Mouse (Mus musculus): ENCODE measurements around the gene Ttc13. TPM values are rescaled to one million over a fixed set of nuclear protein-coding genes. Genes with fewer than 3 reads are reported as not detected.

Ttc13 gene
- polyA plus RNA-seq, 1 experiment from 2014 or later = 41.2 TPM

DNA sequence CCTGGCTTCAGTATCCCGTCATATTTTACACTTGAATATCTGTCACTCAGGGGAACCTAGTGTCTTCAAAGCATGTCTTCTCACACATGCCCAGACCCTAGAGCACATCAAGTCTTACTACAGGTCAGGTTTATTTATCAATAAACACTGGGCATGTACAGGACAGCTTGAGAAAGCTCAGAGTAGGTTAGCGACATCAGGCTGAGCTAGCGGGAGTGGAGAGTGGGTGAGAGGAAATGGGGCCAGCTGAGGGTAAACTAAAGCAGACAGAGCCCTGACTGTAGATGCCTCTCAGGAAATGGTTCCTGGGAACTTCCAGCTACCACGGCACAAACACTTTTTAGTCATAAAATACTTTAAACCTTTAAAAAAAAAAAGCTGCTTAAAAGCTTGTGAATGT is 18.3 kb downstream of the Ttc13 start:
- H3K9ac ChIP-seq = no peak overlapping the region
- ATAC-seq (ENCODE audit: insufficient number of reproducible peaks, low FRiP score, low TSS enrichment, low read depth) = no peak
- H3K4me2 ChIP-seq (replicated peaks) = no peak overlapping the region
- no peak overlapping the region for H3K4me3 ChIP-seq (replicated peaks)
- H3K27ac ChIP-seq (replicated peaks) = no peak overlapping the region
- no peaks in the 10 kb centered on the region for H3K27me3 ChIP-seq
- 64% methylated on average over 4 of the region's 4 CpGs for WGBS
- no peaks in the 10 kb centered on the region for H3K4me1 ChIP-seq
- peaks cover 3% of the 10 kb centered on the region; the same call in 1 of the 2 replicates for H3K36me3 ChIP-seq
- no peaks in the 10 kb centered on the region for H3K9me3 ChIP-seq (replicated peaks)

DNA sequence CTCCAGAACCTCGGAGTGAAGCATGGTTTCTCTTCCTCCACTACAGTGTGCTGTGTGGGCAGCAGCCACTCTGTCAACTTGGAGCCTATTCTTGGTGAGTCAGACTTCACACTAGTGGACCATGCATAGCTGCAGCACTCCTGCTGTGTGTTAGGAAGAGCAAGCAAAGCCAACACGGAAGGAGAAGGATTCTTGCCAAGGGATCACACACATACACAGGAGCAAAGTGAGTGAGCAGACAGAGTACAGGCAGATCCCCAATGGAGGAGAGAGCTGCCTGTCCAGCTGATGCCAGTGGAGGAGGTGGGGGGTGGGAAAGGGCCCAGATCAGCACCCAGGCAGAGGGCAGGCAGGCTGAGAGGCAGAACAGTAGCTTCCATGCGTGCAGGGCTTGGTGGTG is 19.6 kb downstream of the Ttc13 start:
- no peaks in the 10 kb centered on the region for H3K4me1 ChIP-seq
- H3K27ac ChIP-seq (replicated peaks) = no peak overlapping the region
- no peaks in the 10 kb centered on the region for H3K27me3 ChIP-seq
- no peaks in the 10 kb centered on the region for H3K9me3 ChIP-seq (replicated peaks)
- H3K4me2 ChIP-seq (replicated peaks) = no peak overlapping the region
- H3K36me3 ChIP-seq = peaks cover 11% of the 10 kb centered on the region; the same call in 1 of the 2 replicates
- no peak overlapping the region for H3K4me3 ChIP-seq (replicated peaks)
- no peak for ATAC-seq (ENCODE audit: insufficient number of reproducible peaks, low FRiP score, low TSS enrichment, low read depth)
- no peak overlapping the region for H3K9ac ChIP-seq
- 82% methylated on average over 3 of the region's 3 CpGs for WGBS

DNA sequence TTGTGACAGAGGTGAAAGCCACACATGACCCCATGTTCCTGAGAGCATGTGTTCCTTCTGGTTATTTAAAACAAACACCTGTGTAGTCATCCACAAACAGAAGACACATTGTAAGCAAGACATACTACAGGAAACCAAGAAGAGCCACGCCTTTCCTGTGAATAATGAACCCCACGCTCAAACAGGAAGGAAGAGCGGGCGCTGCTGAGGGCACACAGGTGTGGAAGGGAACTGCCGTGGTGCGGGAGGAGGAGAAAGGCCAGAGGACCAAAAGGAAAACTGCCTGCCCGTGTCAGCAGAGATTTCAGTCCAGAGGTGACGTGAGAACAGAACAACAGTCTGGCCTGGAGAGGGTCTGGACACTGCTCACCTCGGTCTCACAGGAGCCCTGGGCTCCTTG is 20.8 kb downstream of the Ttc13 start:
- Histone ChIP-seq H3K4me3 (replicated peaks) (no peak overlapping the region), H3K4me2 (replicated peaks) (no peak overlapping the region), H3K27ac (replicated peaks) (no peak overlapping the region), H3K9ac (no peak overlapping the region), H3K4me1 (no peaks in the 10 kb centered on the region), H3K9me3 (replicated peaks) (no peaks in the 10 kb centered on the region), H3K36me3 (peaks cover 11% of the 10 kb centered on the region; the same call in 1 of the 2 replicates), H3K27me3 (no peaks in the 10 kb centered on the region)
- 78% methylated on average over 9 of the region's 9 CpGs for WGBS
- no peak for ATAC-seq (ENCODE audit: insufficient number of reproducible peaks, low FRiP score, low TSS enrichment, low read depth)

DNA sequence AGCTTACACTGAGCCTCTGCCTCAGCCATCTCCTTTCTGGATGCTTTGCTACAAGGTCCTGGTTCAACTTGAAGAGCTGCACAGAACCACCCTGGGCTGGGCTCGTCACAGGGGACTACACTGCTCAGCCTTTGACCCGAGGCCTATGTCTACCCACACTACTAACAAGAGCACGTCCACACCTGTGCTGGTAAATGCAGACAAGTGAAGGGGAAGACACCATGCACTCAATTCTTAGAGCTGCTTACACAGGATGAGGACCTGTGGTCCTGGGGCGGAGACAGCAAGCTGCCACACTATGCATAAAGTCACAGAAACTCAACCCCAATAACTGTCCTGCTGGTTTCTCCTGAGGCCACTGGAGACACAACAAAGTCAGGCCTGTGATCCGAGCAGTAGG is 21.5 kb downstream of the Ttc13 start:
- Histone ChIP-seq H3K9ac (no peak overlapping the region), H3K9me3 (replicated peaks) (no peaks in the 10 kb centered on the region), H3K4me2 (replicated peaks) (no peak overlapping the region), H3K4me1 (no peaks in the 10 kb centered on the region), H3K27ac (replicated peaks) (no peak overlapping the region), H3K4me3 (replicated peaks) (no peak overlapping the region), H3K36me3 (peaks cover 11% of the 10 kb centered on the region; the same call in 1 of the 2 replicates), H3K27me3 (no peaks in the 10 kb centered on the region)
- 88% methylated on average over 5 of the region's 5 CpGs for WGBS
- no peak for ATAC-seq (ENCODE audit: insufficient number of reproducible peaks, low FRiP score, low TSS enrichment, low read depth)

DNA sequence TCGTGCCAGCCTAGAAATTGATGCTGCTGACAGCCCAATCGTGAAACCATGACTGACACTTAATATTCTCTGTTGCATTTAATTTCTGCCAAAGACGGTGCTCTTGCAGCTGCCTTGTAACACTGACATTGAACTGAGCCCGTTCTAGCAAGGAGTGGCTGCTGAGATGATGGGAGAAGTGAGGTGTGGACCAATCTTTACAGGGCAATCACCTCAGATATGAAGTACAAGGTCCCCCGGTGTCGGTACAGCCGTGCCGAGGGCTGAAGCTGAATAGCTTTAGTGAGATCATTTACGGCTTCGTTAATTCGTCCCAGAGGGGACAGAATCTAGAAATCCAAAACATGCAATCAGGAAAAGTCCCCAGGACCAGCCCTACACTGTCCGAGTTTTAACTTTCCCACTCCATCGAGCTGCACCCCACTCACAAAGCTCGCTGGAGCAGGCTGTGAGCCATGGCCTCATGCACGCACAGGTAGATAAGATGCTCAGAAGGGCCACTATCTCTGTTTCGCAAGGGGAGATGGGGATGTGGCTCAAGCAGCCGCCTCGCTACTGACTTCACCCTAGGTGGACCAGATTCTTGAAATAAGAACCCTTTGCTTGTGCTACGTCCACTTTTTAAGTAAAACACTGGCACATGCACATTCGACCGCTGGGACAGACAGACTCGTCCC is 26.2 kb downstream of the Ttc13 start:
- 88% methylated on average over 22 of the region's 22 CpGs for WGBS
- H3K36me3 ChIP-seq = 0 out of 2 replicates have a peak, but pooled peaks cover 31% of the 10 kb centered on the region

DNA sequence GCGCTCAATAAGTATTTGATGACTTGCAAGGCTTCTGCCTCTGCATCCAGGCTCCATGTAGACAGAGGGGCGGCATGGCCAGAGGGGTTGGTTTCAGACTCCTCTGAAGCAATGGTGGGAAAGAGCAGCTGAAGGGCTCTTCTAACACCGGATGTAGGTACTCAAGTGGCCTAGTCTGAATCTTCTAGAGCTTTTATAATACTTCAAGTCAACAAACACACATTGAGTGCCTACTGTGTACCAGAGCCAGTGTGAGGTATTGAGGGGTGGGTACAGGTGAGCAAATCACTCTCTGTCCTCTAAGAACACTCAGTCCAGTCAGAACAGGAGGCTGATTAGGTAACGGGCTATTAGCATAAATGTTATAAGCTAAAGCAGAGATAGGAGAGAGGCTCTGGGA is 30.1 kb downstream of the Ttc13 start:
- Histone ChIP-seq H3K4me3 (replicated peaks) (no peak overlapping the region), H3K4me1 (no peaks in the 10 kb centered on the region), H3K27me3 (no peaks in the 10 kb centered on the region), H3K36me3 (0 out of 2 replicates have a peak, but pooled peaks cover 27% of the 10 kb centered on the region), H3K27ac (replicated peaks) (no peak overlapping the region), H3K9me3 (replicated peaks) (no peaks in the 10 kb centered on the region), H3K4me2 (replicated peaks) (no peak overlapping the region), H3K9ac (no peak overlapping the region)
- no peak for ATAC-seq (ENCODE audit: insufficient number of reproducible peaks, low FRiP score, low TSS enrichment, low read depth)
- WGBS = 89% methylated on average over 4 of the region's 4 CpGs

More for the DNA sequence above, 26.2 kb downstream of the Ttc13 start:
- H3K27me3 ChIP-seq = no peaks in the 10 kb centered on the region
- ATAC-seq (ENCODE audit: insufficient number of reproducible peaks, low FRiP score, low TSS enrichment, low read depth) = no peak
- H3K4me1 ChIP-seq = no peaks in the 10 kb centered on the region
- no peak overlapping the region for H3K27ac ChIP-seq (replicated peaks)
- H3K4me3 ChIP-seq (replicated peaks) = no peak overlapping the region
- H3K9ac ChIP-seq = no peak overlapping the region
- no peak overlapping the region for H3K4me2 ChIP-seq (replicated peaks)
- H3K9me3 ChIP-seq (replicated peaks) = no peaks in the 10 kb centered on the region

DNA sequence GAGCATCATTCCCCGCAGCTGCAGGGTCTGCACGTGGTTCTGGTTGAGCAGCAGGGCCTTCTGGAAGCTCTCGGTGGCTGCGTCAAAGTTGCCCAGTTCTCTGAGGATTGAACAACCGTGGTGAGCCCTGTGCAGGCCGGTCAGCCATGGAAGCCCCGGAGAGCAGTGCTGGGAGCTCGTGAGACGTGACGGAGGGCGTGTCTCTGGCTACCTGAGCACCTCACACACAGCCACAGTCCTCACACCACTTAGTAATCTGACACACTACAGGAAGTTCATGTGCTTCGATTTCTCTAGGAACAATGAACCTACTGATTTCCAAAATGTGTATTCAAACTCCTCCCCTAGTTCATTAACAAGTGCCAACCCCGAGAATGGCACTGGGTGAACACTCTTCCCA is 32.9 kb downstream of the Ttc13 start:
- Histone ChIP-seq H3K4me2 (replicated peaks) (no peak overlapping the region), H3K27me3 (no peaks in the 10 kb centered on the region), H3K4me1 (no peaks in the 10 kb centered on the region), H3K4me3 (replicated peaks) (no peak overlapping the region), H3K9me3 (replicated peaks) (no peaks in the 10 kb centered on the region), H3K27ac (replicated peaks) (no peak overlapping the region), H3K9ac (no peak overlapping the region), H3K36me3 (peaks cover 37% of the 10 kb centered on the region)
- 89% methylated on average over 13 of the region's 13 CpGs for WGBS
- ATAC-seq (ENCODE audit: insufficient number of reproducible peaks, low FRiP score, low TSS enrichment, low read depth) = no peak

DNA sequence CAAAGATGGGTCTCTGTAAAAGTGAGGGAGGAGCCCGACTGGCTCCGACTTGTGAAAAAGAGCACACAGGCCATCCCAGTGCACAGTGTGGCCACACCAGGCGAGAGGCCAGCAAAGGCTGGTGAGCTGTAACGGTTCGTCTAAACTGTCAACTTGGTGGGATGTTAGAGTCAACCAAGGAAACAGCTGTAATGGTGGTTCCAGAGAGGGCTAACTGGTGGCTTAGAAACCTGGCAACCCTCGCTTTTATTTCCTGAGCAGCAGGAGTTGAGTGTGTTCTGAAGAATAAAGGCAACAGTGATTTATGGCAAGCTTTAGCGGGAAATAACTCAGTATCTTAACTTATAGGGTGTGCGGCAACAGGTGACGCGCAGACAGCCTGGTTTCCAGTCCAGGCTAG is 39.6 kb downstream of the Ttc13 start:
- H3K27ac ChIP-seq (replicated peaks) = no peak overlapping the region
- 92% methylated on average over 10 of the region's 10 CpGs for WGBS
- peaks cover 70% of the 10 kb centered on the region for H3K36me3 ChIP-seq
- H3K4me1 ChIP-seq = peaks cover 2% of the 10 kb centered on the region; the same call in 1 of the 2 replicates
- no peak overlapping the region for H3K4me3 ChIP-seq (replicated peaks)
- no peak for ATAC-seq (ENCODE audit: insufficient number of reproducible peaks, low FRiP score, low TSS enrichment, low read depth)
- no peaks in the 10 kb centered on the region for H3K27me3 ChIP-seq
- no peak overlapping the region for H3K4me2 ChIP-seq (replicated peaks)
- H3K9me3 ChIP-seq (replicated peaks) = no peaks in the 10 kb centered on the region
- H3K9ac ChIP-seq = no peak overlapping the region

DNA sequence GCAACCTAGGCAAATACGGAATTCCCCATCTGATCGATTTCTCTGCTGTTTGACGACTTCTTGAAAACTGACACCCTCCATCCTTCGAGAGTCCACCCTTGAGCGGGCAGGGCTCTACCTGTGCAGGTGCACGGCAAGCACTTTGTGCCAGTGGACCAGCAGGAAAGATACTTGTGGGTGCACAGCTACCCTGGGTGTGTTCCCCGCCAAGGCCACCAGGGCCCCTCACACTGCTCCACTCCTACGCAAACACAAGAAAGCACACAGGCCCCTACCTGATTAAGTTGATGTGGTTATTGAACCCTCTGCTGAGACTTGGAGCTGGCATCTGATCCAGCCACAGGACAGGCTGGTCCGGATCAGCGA is 40.0 kb downstream of the Ttc13 start:
- no peak overlapping the region for H3K9ac ChIP-seq
- H3K4me1 ChIP-seq = peaks cover 5% of the 10 kb centered on the region; the same call in 1 of the 2 replicates
- no peaks in the 10 kb centered on the region for H3K9me3 ChIP-seq (replicated peaks)
- H3K4me2 ChIP-seq (replicated peaks) = no peak overlapping the region
- peaks cover 70% of the 10 kb centered on the region for H3K36me3 ChIP-seq
- H3K27me3 ChIP-seq = no peaks in the 10 kb centered on the region
- 69% methylated on average over 10 of the region's 10 CpGs for WGBS
- no peak for ATAC-seq (ENCODE audit: insufficient number of reproducible peaks, low FRiP score, low TSS enrichment, low read depth)
- H3K27ac ChIP-seq (replicated peaks) = no peak overlapping the region
- no peak overlapping the region for H3K4me3 ChIP-seq (replicated peaks)

DNA sequence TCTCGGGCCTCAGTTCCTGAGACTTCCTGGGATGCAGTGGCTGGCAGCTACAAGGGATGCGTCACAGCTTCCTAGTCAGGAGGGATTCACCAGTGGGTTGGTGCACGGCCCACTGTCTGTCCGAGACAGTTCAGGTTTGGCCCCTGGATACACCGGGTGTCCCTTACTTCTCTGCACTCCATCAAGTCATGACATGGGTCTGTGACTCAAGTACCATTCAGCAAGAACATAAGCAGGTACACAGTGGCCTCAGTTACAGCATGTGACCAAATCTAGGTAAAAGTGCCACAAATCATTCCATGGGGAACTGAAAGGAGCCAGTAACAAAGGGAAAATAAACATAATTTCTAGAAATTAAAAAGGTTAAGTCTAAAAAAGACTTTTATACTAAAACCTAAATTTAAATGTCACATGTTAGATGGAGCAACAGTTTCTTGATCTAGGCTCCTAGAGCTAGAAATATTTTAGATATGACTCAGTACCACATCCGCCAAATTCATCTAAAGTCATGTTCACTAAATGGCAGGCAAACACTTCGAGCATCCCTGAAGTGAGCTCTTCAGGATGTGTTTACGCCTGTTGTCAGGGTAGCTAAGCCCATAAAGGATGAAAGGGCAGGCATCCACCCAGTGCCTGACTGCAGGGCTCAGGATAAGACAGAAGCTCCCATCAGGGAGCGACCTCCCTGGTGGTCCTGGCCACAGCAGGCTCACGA is 40.5 kb downstream of the Ttc13 start:
- Histone ChIP-seq H3K4me3 (replicated peaks) (no peak overlapping the region), H3K27ac (replicated peaks) (no peak overlapping the region), H3K4me2 (replicated peaks) (no peak overlapping the region), H3K36me3 (peaks cover 68% of the 10 kb centered on the region), H3K9ac (no peak overlapping the region), H3K27me3 (no peaks in the 10 kb centered on the region), H3K4me1 (peaks cover 5% of the 10 kb centered on the region; the same call in 1 of the 2 replicates), H3K9me3 (replicated peaks) (no peaks in the 10 kb centered on the region)
- WGBS = 78% methylated on average over 10 of the region's 10 CpGs
- ATAC-seq (ENCODE audit: insufficient number of reproducible peaks, low FRiP score, low TSS enrichment, low read depth) = no peak

DNA sequence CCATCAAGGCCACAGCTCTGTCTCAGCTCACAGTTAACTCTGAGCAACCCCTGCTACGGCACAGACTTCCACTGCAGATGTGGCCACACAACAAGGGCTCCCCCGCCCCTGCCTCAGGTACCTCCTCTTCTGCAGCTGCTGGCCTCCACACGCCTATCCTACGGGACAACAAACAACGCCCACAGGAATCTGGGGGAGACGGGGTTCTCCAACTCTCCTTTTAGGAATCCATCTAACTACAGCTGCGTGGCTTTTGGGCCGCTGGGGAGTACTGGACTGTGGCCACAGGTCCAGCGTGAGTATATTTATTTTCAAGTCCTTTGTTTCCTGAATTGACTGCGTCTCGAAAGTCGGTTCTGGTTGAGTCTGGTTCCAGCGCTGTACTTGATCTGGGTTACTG is 43.5 kb downstream of the Ttc13 start:
- H3K27ac ChIP-seq (replicated peaks) = no peak overlapping the region
- no peaks in the 10 kb centered on the region for H3K27me3 ChIP-seq
- no peak overlapping the region for H3K9ac ChIP-seq
- no peak overlapping the region for H3K4me2 ChIP-seq (replicated peaks)
- no peak overlapping the region for H3K4me3 ChIP-seq (replicated peaks)
- H3K9me3 ChIP-seq (replicated peaks) = no peaks in the 10 kb centered on the region
- H3K36me3 ChIP-seq = peaks cover 58% of the 10 kb centered on the region
- WGBS = 91% methylated on average over 13 of the region's 13 CpGs
- ATAC-seq (ENCODE audit: insufficient number of reproducible peaks, low FRiP score, low TSS enrichment, low read depth) = no peak
- peaks cover 5% of the 10 kb centered on the region; the same call in 1 of the 2 replicates for H3K4me1 ChIP-seq

Data from embryonic facial prominence, embryonic 15.5 days (tissue).